Mouse (Mus musculus): ENCODE measurements around the gene Igf1r. TPM values are rescaled to one million over a fixed set of nuclear protein-coding genes. Genes with fewer than 3 reads are reported as not detected.

The Igf1r gene
- polyA plus RNA-seq, 1 experiment = 9.8 TPM

- Histone ChIP-seq H3K79me2 (ENCODE audit: control insufficient read depth, insufficient read depth) (peaks cover 98% of the 10 kb centered on the region), H3K4me3 (ENCODE audit: insufficient read depth, poor library complexity, severe bottlenecking) (no peak overlapping the region), H3ac (ENCODE audit: control insufficient read depth, insufficient read length, low read depth) (no peak overlapping the region), H3K27me3 (ENCODE audit: control insufficient read depth, insufficient read depth, insufficient read length) (no peaks in the 10 kb centered on the region), H3K79me3 (ENCODE audit: low read depth) (peaks cover 38% of the 10 kb centered on the region), H3K36me3 (ENCODE audit: control insufficient read depth, insufficient read depth) (no peaks in the 10 kb centered on the region)
- no peak for TF ChIP-seq MYOG (IDR thresholded peaks at IDR 0.05; ENCODE audit: control insufficient read depth, extremely low read depth, insufficient read length)
- TF ChIP-seq CTCF (IDR thresholded peaks at IDR 0.05; ENCODE audit: control insufficient read depth, insufficient read depth, insufficient read length) = no peak
- TF ChIP-seq USF1 (IDR thresholded peaks at IDR 0.05; ENCODE audit: low read depth) = no peak
- no peak for TF ChIP-seq CEBPB (IDR thresholded peaks at IDR 0.05; ENCODE audit: low read depth)
These were observed 32.4 kb downstream of the Igf1r start for GRCm38 (mm10) chr7:67985003-67985416.

DNA sequence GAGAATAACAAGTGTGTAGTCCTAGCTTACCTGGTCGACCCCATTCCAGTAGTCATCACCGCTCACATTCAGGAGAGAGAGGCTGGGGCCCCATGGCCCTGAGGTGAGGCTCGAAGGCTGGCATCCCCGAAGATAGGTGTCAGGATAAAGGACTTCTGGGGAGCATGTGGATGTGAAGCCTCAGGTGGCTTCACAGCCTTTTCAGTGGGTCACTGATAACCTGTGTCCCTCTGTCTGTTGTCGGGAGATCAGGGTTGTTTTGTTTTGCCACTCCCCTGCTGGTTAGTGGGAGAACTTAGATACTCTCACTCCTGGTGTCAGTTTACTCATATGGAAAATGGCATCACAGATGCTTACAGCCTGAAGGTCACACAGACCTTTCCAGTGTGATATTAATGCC lies 32.9 kb downstream of the Igf1r start:
- TF ChIP-seq USF1 (IDR thresholded peaks at IDR 0.05; ENCODE audit: low read depth) (no peak), MYOG (IDR thresholded peaks at IDR 0.05; ENCODE audit: control insufficient read depth, extremely low read depth, insufficient read length) (no peak), CEBPB (IDR thresholded peaks at IDR 0.05; ENCODE audit: low read depth) (no peak)
- Histone ChIP-seq H3K79me3 (ENCODE audit: low read depth) (peaks cover 35% of the 10 kb centered on the region), H3K36me3 (ENCODE audit: control insufficient read depth, insufficient read depth) (no peaks in the 10 kb centered on the region), H3ac (ENCODE audit: control insufficient read depth, insufficient read length, low read depth) (no peak overlapping the region), H3K27me3 (ENCODE audit: control insufficient read depth, insufficient read depth, insufficient read length) (no peaks in the 10 kb centered on the region), H3K79me2 (ENCODE audit: control insufficient read depth, insufficient read depth) (peaks cover 98% of the 10 kb centered on the region), H3K4me3 (ENCODE audit: insufficient read depth, poor library complexity, severe bottlenecking) (no peak overlapping the region)

- Histone ChIP-seq H3K79me3 (ENCODE audit: low read depth) (peaks cover 35% of the 10 kb centered on the region), H3K4me3 (ENCODE audit: insufficient read depth, poor library complexity, severe bottlenecking) (no peak overlapping the region), H3K27me3 (ENCODE audit: control insufficient read depth, insufficient read depth, insufficient read length) (no peaks in the 10 kb centered on the region), H3K36me3 (ENCODE audit: control insufficient read depth, insufficient read depth) (no peaks in the 10 kb centered on the region), H3ac (ENCODE audit: control insufficient read depth, insufficient read length, low read depth) (no peak overlapping the region), H3K79me2 (ENCODE audit: control insufficient read depth, insufficient read depth) (peaks cover 98% of the 10 kb centered on the region)
- TF ChIP-seq CTCF (IDR thresholded peaks at IDR 0.05; ENCODE audit: control insufficient read depth, insufficient read depth, insufficient read length) (no peak), MYOG (IDR thresholded peaks at IDR 0.05; ENCODE audit: control insufficient read depth, extremely low read depth, insufficient read length) (no peak), MYOD1 (IDR thresholded peaks at IDR 0.05; ENCODE audit: control insufficient read depth, insufficient read length, low read depth) (no peak)
These were observed 33.6 kb downstream of the Igf1r start for GRCm38 (mm10) chr7:67986277-67986676.

DNA sequence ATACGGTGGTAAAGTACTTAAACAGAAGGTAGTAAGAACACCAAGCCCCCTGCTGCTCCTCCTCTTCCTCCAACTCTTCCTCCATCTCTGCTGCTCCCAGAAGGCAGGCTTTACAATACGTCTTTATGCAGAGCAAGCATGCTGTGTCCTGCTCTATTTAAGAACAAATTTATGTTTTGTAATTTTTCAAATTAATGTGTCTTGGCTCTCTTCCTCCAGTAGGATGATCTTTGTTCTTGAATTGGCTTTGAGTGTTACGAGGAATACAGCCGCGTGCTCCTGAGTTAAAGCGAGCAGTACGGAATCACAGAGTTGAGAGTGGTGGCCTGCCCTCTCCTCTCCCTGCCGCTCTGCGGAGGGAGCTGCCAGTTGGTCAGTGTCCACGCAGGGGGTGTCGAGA lies 34.2 kb downstream of the Igf1r start:
- peaks cover 38% of the 10 kb centered on the region for H3K79me3 ChIP-seq (ENCODE audit: low read depth)
- H3K36me3 ChIP-seq (ENCODE audit: control insufficient read depth, insufficient read depth) = no peaks in the 10 kb centered on the region
- H3K27me3 ChIP-seq (ENCODE audit: control insufficient read depth, insufficient read depth, insufficient read length) = no peaks in the 10 kb centered on the region
- TF ChIP-seq MYOD1 (IDR thresholded peaks at IDR 0.05; ENCODE audit: control insufficient read depth, insufficient read length, low read depth) (no peak), MYOG (IDR thresholded peaks at IDR 0.05; ENCODE audit: control insufficient read depth, extremely low read depth, insufficient read length) (no peak), FOSL1 (IDR thresholded peaks at IDR 0.05; ENCODE audit: insufficient read depth, low read length, poor library complexity, severe bottlenecking) (no peak), CTCF (IDR thresholded peaks at IDR 0.05; ENCODE audit: control insufficient read depth, insufficient read depth, insufficient read length) (no peak), MAX (IDR thresholded peaks at IDR 0.05) (no peak), CEBPB (IDR thresholded peaks at IDR 0.05; ENCODE audit: low read depth) (no peak), USF1 (IDR thresholded peaks at IDR 0.05; ENCODE audit: low read depth) (no peak)
- no peak overlapping the region for H3ac ChIP-seq (ENCODE audit: control insufficient read depth, insufficient read length, low read depth)
- H3K4me3 ChIP-seq (ENCODE audit: insufficient read depth, poor library complexity, severe bottlenecking) = no peak overlapping the region
- H3K79me2 ChIP-seq (ENCODE audit: control insufficient read depth, insufficient read depth) = peaks cover 98% of the 10 kb centered on the region

DNA sequence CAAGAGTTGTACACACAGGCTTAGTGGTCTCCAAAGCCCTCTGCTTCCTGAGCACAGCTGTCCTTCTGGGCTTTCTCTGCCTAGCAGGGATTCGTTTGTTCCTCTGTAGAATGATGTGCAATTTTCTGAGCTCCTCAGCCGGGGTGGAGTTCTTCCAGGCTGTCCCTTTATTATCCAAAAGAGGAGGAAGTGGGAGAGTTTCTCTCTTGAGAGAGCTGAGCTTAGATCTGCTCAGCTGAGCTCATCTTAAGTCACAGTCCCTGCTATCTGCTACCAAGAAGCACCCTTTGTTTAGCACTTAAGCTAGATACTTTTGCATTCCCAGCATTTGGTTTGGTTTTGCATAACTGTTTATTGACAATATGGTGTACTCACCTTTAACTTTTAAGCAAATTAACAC lies 36.7 kb downstream of the Igf1r start:
- H3K4me3 ChIP-seq (ENCODE audit: insufficient read depth, poor library complexity, severe bottlenecking) = no peak overlapping the region
- peaks cover 38% of the 10 kb centered on the region for H3K79me3 ChIP-seq (ENCODE audit: low read depth)
- no peak overlapping the region for H3ac ChIP-seq (ENCODE audit: control insufficient read depth, insufficient read length, low read depth)
- H3K36me3 ChIP-seq (ENCODE audit: control insufficient read depth, insufficient read depth) = no peaks in the 10 kb centered on the region
- peaks cover 97% of the 10 kb centered on the region for H3K79me2 ChIP-seq (ENCODE audit: control insufficient read depth, insufficient read depth)
- H3K27me3 ChIP-seq (ENCODE audit: control insufficient read depth, insufficient read depth, insufficient read length) = no peaks in the 10 kb centered on the region
- TF ChIP-seq USF1 (IDR thresholded peaks at IDR 0.05; ENCODE audit: low read depth) (no peak), MYOD1 (IDR thresholded peaks at IDR 0.05; ENCODE audit: control insufficient read depth, insufficient read length, low read depth) (no peak), MAX (IDR thresholded peaks at IDR 0.05) (no peak), CTCF (IDR thresholded peaks at IDR 0.05; ENCODE audit: control insufficient read depth, insufficient read depth, insufficient read length) (no peak), MYOG (IDR thresholded peaks at IDR 0.05; ENCODE audit: control insufficient read depth, extremely low read depth, insufficient read length) (no peak), FOSL1 (IDR thresholded peaks at IDR 0.05; ENCODE audit: insufficient read depth, low read length, poor library complexity, severe bottlenecking) (no peak), CEBPB (IDR thresholded peaks at IDR 0.05; ENCODE audit: low read depth) (no peak)

DNA sequence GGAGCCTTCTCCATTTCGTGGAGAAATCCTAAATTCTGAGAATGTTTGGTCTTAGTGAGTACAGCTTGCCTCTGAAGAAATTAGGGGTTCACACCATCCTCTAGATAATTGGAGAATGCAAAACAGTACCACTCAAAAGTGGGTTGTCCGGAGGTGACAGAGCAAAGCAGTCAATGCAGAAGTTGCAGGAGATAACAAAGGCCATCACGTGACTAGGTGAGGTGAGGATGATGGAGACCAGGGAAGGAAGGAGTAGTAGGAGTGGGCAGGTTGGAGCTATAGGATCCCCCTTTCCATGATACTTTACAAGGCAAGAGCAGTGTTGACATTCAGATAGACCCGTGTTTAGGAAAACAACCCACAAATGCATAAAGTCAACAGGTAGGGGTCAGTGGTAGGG lies 41.0 kb downstream of the Igf1r start:
- TF ChIP-seq CTCF (IDR thresholded peaks at IDR 0.05; ENCODE audit: control insufficient read depth, insufficient read depth, insufficient read length) (no peak), MYOG (IDR thresholded peaks at IDR 0.05; ENCODE audit: control insufficient read depth, extremely low read depth, insufficient read length) (no peak), FOSL1 (IDR thresholded peaks at IDR 0.05; ENCODE audit: insufficient read depth, low read length, poor library complexity, severe bottlenecking) (no peak), USF1 (IDR thresholded peaks at IDR 0.05; ENCODE audit: low read depth) (no peak), MAX (IDR thresholded peaks at IDR 0.05) (no peak), MYOD1 (IDR thresholded peaks at IDR 0.05; ENCODE audit: control insufficient read depth, insufficient read length, low read depth) (no peak), CEBPB (IDR thresholded peaks at IDR 0.05; ENCODE audit: low read depth) (no peak)
- Histone ChIP-seq H3K27me3 (ENCODE audit: control insufficient read depth, insufficient read depth, insufficient read length) (no peaks in the 10 kb centered on the region), H3K79me3 (ENCODE audit: low read depth) (peaks cover 29% of the 10 kb centered on the region), H3K79me2 (ENCODE audit: control insufficient read depth, insufficient read depth) (peaks cover 93% of the 10 kb centered on the region), H3K36me3 (ENCODE audit: control insufficient read depth, insufficient read depth) (no peaks in the 10 kb centered on the region), H3ac (ENCODE audit: control insufficient read depth, insufficient read length, low read depth) (no peak overlapping the region), H3K4me3 (ENCODE audit: insufficient read depth, poor library complexity, severe bottlenecking) (no peak overlapping the region)
